Mouse (Mus musculus): ENCODE measurements around the gene Ppp1r36. TPM values are rescaled to one million over a fixed set of nuclear protein-coding genes. Genes with fewer than 3 reads are reported as not detected.
A peak's percentile ranks its signal among the peaks of the same experiment; 100 is the strongest.

Ppp1r36 gene
- total and polyA plus RNA-seq, 2 experiments from 2014 or later, result 0.52 to 2.7 TPM

DNA sequence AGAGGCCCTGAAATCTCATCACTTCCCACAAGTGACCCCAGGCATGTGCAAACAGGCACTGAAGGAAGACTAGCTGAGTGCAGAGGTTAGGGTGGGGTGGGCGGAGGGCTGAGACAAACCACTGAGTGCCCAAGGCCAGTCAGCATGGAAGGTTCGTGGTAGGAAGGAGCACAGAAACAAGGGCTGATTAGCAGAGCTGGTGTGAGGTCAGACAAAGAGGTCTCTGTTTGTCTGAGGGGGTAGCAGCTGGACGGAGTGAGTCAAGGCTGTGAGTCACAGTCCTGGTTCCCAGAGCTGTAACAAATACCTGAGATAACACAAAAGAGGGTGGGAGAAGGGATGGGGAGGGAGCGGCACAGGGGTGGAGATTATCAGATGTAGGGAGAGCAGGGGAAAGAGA is 41.7 kb downstream of the Ppp1r36 start:
- no peak overlapping the region for H3K4me2 ChIP-seq (ENCODE audit: low read depth, low read length)
- no peaks in the 10 kb centered on the region for H3K4me1 ChIP-seq (ENCODE audit: insufficient read depth, low read length)
- H3K36me3 ChIP-seq (ENCODE audit: insufficient read depth, low read length), result no peaks in the 10 kb centered on the region
- ATAC-seq, result no peak
- WGBS, result 67% methylated on average over 4 of the region's 4 CpGs
- DNase-seq (ENCODE audit: low spot score), result no peak
- no peak overlapping the region for H3K4me3 ChIP-seq (ENCODE audit: low read length)
- H3K9ac ChIP-seq (replicated peaks; ENCODE audit: low read length), result no peak overlapping the region
- H3K27ac ChIP-seq, result no peak overlapping the region
- no peak for TF ChIP-seq CTCF (IDR thresholded peaks at IDR 0.05; ENCODE audit: low read depth)
- no peaks in the 10 kb centered on the region for H3K27me3 ChIP-seq (ENCODE audit: insufficient read depth, low read length)
- no peaks in the 10 kb centered on the region for H3K9me3 ChIP-seq (ENCODE audit: low read length)

DNA sequence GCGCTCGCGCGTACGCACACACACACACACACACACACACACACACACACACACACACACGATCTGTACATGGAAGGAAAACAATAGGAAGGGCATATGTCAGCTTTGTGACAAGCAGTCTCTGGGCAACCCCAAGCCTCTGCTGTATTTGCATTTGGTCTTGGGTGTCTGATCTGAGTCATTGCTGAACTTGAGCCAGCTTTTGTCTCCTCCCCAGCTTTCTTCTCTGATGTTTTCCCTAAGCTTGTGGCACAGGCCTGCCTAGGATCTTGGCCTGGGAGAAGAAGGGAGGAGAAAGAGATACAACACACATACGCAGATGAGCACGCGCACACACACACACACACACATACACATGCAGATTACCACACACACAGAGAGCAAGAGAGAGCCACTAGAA is 46.1 kb downstream of the Ppp1r36 start:
- no peak overlapping the region for H3K27ac ChIP-seq
- TF ChIP-seq CTCF (IDR thresholded peaks at IDR 0.05; ENCODE audit: low read depth), result no peak
- no peak overlapping the region for H3K4me3 ChIP-seq (ENCODE audit: low read length)
- H3K36me3 ChIP-seq (ENCODE audit: insufficient read depth, low read length), result no peaks in the 10 kb centered on the region
- no peak overlapping the region for H3K4me2 ChIP-seq (ENCODE audit: low read depth, low read length)
- no peak overlapping the region for H3K9ac ChIP-seq (replicated peaks; ENCODE audit: low read length)
- 84% methylated on average over 9 of the region's 9 CpGs for whole genome bisulfite sequencing
- no peaks in the 10 kb centered on the region for H3K27me3 ChIP-seq (ENCODE audit: insufficient read depth, low read length)
- no peaks in the 10 kb centered on the region for H3K4me1 ChIP-seq (ENCODE audit: insufficient read depth, low read length)
- H3K9me3 ChIP-seq (ENCODE audit: low read length), result no peaks in the 10 kb centered on the region
- ATAC-seq, result no peak
- DNase-seq (ENCODE audit: low spot score), result no peak

DNA sequence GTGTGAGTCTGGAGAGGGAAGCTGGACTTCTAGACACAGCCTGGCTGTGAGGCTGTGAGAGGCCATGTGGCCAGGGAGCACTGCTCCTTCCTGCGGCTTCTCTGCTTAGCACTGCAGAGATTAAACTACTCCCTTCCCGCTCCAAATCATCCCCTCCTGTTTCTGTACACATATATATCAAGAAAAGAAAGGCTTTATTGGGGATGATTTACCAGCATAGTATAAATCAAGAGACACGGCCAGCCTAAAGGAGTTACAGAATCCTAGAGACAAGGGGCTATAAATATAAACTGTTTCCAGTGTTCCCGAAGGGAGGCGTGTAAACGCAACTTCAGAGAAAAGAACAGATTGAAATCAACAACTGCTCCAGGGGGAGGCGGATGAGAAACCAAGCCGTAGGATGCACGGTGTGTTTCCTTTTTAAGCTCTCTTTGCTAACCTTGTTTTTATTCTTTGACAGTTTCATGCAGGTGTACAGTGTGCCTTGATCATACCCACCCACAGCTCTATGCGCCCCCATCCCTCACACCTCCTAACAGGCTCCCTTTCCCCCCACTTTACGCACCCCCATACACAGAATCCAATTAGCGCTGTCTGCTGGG is 47.4 kb downstream of the Ppp1r36 start:
- no peak for ATAC-seq

DNA sequence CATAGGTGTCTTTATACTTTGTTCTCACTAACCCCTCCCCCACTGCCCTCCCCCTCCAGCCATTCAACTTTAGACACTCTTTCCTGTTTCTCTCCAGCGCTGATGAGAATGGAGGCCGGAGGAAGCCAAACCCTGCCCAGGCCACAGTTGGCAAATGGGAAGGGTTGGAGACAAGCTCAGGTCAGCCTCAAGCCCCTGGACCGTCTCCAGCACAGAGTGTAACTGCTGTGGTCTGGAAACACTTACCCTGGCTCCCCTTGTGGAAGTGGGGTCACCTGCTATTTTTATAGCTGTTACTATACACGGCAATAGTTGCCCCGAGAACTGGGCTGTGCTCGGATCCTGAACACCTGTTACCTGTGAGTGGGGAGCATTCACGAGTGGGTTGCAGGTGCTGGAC is 49.3 kb downstream of the Ppp1r36 start:
- H3K9me3 ChIP-seq (ENCODE audit: low read length), result no peaks in the 10 kb centered on the region
- no peaks in the 10 kb centered on the region for H3K36me3 ChIP-seq (ENCODE audit: insufficient read depth, low read length)
- no peak for TF ChIP-seq CTCF (IDR thresholded peaks at IDR 0.05; ENCODE audit: low read depth)
- no peak overlapping the region for H3K9ac ChIP-seq (replicated peaks; ENCODE audit: low read length)
- H3K27ac ChIP-seq, result no peak overlapping the region
- 82% methylated on average over 7 of the region's 7 CpGs for WGBS
- DNase-seq (ENCODE audit: low spot score) (no peak), ATAC-seq (no peak)
- no peaks in the 10 kb centered on the region for H3K4me1 ChIP-seq (ENCODE audit: insufficient read depth, low read length)
- no peak overlapping the region for H3K4me2 ChIP-seq (ENCODE audit: low read depth, low read length)
- no peaks in the 10 kb centered on the region for H3K27me3 ChIP-seq (ENCODE audit: insufficient read depth, low read length)
- H3K4me3 ChIP-seq (ENCODE audit: low read length), result no peak overlapping the region

More for the DNA sequence above, 47.4 kb downstream of the Ppp1r36 start:
- no peak overlapping the region for H3K4me3 ChIP-seq (ENCODE audit: low read length)
- no peak overlapping the region for H3K4me2 ChIP-seq (ENCODE audit: low read depth, low read length)
- 68% methylated on average over 12 of the region's 12 CpGs for WGBS
- no peak overlapping the region for H3K27ac ChIP-seq
- H3K4me1 ChIP-seq (ENCODE audit: insufficient read depth, low read length), result no peaks in the 10 kb centered on the region
- H3K36me3 ChIP-seq (ENCODE audit: insufficient read depth, low read length), result no peaks in the 10 kb centered on the region
- no peak overlapping the region for H3K9ac ChIP-seq (replicated peaks; ENCODE audit: low read length)
- peak; percentile 25 for DNase-seq (ENCODE audit: low spot score)
- H3K27me3 ChIP-seq (ENCODE audit: insufficient read depth, low read length), result no peaks in the 10 kb centered on the region
- H3K9me3 ChIP-seq (ENCODE audit: low read length), result no peaks in the 10 kb centered on the region
- TF ChIP-seq CTCF (IDR thresholded peaks at IDR 0.05; ENCODE audit: low read depth), result no peak

DNA sequence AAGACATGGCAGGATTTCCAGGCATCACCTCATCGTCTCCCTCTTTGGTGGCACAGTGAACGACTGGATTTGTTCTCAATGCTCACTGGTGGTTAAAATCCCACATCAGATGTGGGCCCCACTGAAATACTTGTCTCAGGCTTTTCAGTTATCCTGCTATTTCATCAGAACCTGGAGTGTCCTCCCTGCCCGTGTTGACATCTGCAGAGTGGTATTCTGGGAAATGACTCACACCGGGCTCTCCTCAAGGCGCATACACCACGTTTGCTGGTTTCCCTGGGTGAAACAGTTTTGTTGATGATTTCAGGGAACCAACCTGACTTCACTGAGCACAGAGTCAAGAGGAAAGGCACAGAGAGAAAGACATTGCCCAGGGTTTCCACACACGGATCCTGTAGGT is 49.9 kb downstream of the Ppp1r36 start:
- 64% methylated on average over 7 of the region's 7 CpGs for WGBS
- Histone ChIP-seq H3K36me3 (ENCODE audit: insufficient read depth, low read length) (no peaks in the 10 kb centered on the region), H3K4me1 (ENCODE audit: insufficient read depth, low read length) (no peaks in the 10 kb centered on the region), H3K27me3 (ENCODE audit: insufficient read depth, low read length) (no peaks in the 10 kb centered on the region), H3K27ac (no peak overlapping the region), H3K4me2 (ENCODE audit: low read depth, low read length) (no peak overlapping the region), H3K9me3 (ENCODE audit: low read length) (no peaks in the 10 kb centered on the region), H3K4me3 (ENCODE audit: low read length) (no peak overlapping the region), H3K9ac (replicated peaks; ENCODE audit: low read length) (no peak overlapping the region)
- ATAC-seq (no peak), DNase-seq (ENCODE audit: low spot score) (no peak)
- no peak for TF ChIP-seq CTCF (IDR thresholded peaks at IDR 0.05; ENCODE audit: low read depth)

DNA sequence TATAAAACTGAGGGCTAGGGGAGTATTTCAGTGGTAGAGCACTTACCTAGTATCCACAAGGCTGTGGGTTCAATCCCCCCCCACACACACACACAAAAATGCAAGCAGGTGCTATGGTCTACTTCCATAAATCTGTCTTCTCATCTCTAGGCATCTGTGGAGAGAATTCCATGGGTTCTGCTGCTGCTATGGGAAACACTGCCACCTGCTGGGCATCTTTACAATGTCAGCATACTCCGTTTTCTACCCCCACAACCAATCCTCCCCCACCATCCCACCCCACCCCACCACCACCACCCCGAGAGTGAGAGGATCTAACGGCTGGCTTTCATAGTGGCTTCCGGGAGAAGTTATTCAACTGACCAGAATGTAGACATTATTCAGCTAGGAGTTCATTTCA is 54.7 kb downstream of the Ppp1r36 start:
- H3K9ac ChIP-seq (replicated peaks; ENCODE audit: low read length), result no peak overlapping the region
- ATAC-seq (peak; percentile 69), DNase-seq (ENCODE audit: low spot score) (peak; percentile 84)
- no peak overlapping the region for H3K4me2 ChIP-seq (ENCODE audit: low read depth, low read length)
- H3K27ac ChIP-seq, result no peak overlapping the region
- no peaks in the 10 kb centered on the region for H3K36me3 ChIP-seq (ENCODE audit: insufficient read depth, low read length)
- no peaks in the 10 kb centered on the region for H3K4me1 ChIP-seq (ENCODE audit: insufficient read depth, low read length)
- TF ChIP-seq CTCF (IDR thresholded peaks at IDR 0.05; ENCODE audit: low read depth), result peak; percentile 75
- no peak overlapping the region for H3K4me3 ChIP-seq (ENCODE audit: low read length)
- no peaks in the 10 kb centered on the region for H3K27me3 ChIP-seq (ENCODE audit: insufficient read depth, low read length)
- no peaks in the 10 kb centered on the region for H3K9me3 ChIP-seq (ENCODE audit: low read length)
- 8% methylated on average over 4 of the region's 4 CpGs for WGBS

DNA sequence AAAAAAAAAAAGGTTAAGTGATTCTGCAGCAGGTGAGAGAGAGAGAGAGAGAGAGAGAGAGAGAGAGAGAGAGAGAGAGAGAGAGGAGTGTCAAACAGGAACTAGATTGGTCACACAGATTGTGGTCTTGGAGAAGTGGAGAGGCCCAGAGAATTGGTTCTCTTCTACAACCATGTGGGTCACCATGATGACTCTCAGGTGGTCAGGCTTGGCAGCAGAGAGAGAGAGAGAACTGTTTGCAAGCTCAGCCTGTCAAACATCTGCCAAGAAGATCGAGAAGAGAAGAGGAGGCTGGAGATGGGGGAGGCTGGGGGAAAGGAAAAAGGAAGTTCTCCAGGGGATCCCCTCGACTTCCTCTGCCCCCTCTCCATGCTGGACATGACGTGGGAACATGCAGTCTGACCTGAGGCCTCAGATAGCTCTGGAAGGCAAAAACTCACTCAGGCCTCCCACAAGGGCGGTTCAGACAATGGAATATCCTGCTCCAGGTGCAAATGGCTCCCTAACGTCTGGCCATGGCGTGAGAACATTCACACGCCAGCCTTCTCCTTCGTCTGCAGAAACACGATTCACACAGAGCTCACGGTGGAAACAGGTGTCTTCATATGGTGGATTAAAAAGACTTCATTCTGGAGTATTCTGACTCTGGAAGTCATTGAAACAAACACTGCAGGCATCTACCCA is 56.4 kb downstream of the Ppp1r36 start:
- H3K4me3 ChIP-seq (ENCODE audit: low read length), result no peak overlapping the region
- H3K9me3 ChIP-seq (ENCODE audit: low read length), result no peaks in the 10 kb centered on the region
- no peaks in the 10 kb centered on the region for H3K4me1 ChIP-seq (ENCODE audit: insufficient read depth, low read length)
- no peak overlapping the region for H3K4me2 ChIP-seq (ENCODE audit: low read depth, low read length)
- no peak overlapping the region for H3K9ac ChIP-seq (replicated peaks; ENCODE audit: low read length)
- no peaks in the 10 kb centered on the region for H3K27me3 ChIP-seq (ENCODE audit: insufficient read depth, low read length)
- no peak for TF ChIP-seq CTCF (IDR thresholded peaks at IDR 0.05; ENCODE audit: low read depth)
- H3K36me3 ChIP-seq (ENCODE audit: insufficient read depth, low read length), result no peaks in the 10 kb centered on the region
- no peak overlapping the region for H3K27ac ChIP-seq
- no peak for DNase-seq (ENCODE audit: low spot score)
- 76% methylated on average over 10 of the region's 10 CpGs for WGBS
- ATAC-seq, result no peak

All from hindbrain, postnatal 0 days (tissue).